Mouse (Mus musculus): ENCODE measurements around the gene Vmn1r18.

- TF ChIP-seq CTCF (IDR thresholded peaks at IDR 0.05; ENCODE audit: low read depth, low read length) (no peak), POLR2A (IDR thresholded peaks at IDR 0.05; ENCODE audit: extremely low read depth, insufficient read depth, low read length) (no peak)
These were observed 33.0 kb upstream of the Vmn1r18 start, which contains the start of gene Vmn1r20 for GRCm38 (mm10) chr6:57428630-57429029.

Measured in liver, adult 2 months (tissue).